Mouse (Mus musculus) brain, embryonic 18.5 days (tissue): ENCODE results near the gene Tmem30c.
"Not testable (repeated sequence)": the region's sequence is repeated elsewhere in the genome, so short reads cannot be mapped to it uniquely, and the experiment has no call there.

ENCODE experiments used
- DNase-seq: peaks from one replicate; pipeline ENCODE4 v3.0.0-alpha.2; 2012; ENCODE audit warnings: low read depth, low spot score

The Tmem30c gene

GRCm38 (mm10) chr16:57231937-57232310 is 60.7 kb downstream of the Tmem30c start:
- not testable (repeated sequence) for DNase-seq

GRCm38 (mm10) chr16:57231089-57231936 is 61.4 kb downstream of the Tmem30c start, which contains the start of gene Tbc1d23:
Gene Tbc1d23 (minus strand): TSS chr16:57231504.
- peak; percentile 99 for DNase-seq

GRCm38 (mm10) chr16:57226444-57226843 is 66.2 kb downstream of the Tmem30c start:
- DNase-seq, result no peak

- no peak for DNase-seq
These were observed 72.3 kb downstream of the Tmem30c start for GRCm38 (mm10) chr16:57220361-57220760.
